Mouse (Mus musculus) layer of hippocampus, adult 8-10 months (tissue): ENCODE measurements around the gene Fabp1. TPM values are rescaled to one million over a fixed set of nuclear protein-coding genes. Genes with fewer than 3 reads are reported as not detected.

Source experiments
- DNase-seq, 2 experiments: peaks; one replicate each; pipeline ENCODE4 v3.0.0; 2022; ENCODE audit warnings: low spot score in 2 of 2
- total RNA-seq, 4 experiments: library from RNA; stranded (reverse); gene quantifications; 2 replicates each; pipeline ENCODE4 v1.2.4; 2022

Fabp1 gene
- total RNA-seq, result not detected

DNA sequence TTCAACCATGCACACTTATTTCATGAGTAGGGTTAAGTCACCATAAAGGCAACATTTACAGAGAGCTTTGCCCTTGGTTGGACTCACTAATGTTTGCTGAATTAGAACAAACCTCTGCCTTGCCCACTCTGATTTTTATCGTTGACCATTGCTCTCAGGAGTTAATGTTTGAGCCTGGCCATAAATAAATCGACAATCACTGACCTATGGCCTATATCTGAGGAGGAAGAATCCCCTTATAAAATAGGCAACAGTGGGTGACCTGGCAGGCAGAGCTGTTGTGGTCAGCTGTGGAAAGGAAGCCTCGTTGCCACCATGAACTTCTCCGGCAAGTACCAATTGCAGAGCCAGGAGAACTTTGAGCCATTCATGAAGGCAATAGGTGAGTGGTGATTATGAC is at the start of gene Fabp1:
Gene Fabp1, plus strand, starts transcription at position 216 of the 400 bp plus-strand sequence.
- DNase-seq, result no peak

DNA sequence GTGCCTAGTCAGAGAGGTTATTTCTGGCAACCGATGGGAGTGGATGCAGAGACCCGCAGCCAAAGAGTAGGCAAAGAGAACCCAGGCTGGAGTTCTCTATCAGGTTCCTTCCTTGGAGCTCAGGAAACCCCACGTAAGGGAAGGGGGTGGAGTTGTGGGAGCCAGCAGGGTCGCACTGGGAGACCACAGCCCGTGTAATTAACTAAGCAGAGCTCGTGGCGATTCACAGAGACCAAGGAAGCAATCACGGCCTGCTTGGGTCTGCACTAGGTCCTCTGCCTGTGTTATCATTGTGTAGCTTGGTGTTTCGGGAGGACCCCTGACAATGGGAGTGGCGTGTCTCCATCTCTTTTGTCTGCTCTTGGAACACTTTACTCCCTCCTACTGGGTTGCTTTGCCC is 48.5 kb upstream of the Fabp1 start:
- DNase-seq, result no peak

DNA sequence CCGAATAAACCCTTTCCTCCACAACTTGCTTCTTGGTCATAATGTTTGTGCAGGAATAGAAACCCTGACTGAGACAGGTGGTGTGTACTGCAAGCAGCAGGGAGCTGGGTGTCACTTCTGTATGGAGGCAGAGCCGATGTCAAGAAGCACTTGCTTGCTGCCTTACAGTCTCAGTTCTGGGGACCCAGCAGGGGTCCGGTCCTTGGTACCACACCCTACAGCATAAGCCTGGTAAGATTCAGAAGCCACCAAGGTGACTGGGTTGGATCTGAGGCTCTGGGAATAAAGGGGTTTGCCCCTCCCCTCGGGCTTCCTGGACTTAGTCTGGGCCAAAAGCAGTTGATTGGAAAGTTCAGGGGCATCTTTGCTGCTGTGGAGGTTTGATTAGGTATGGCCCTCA is 46.1 kb upstream of the Fabp1 start:
- DNase-seq, result no peak

DNA sequence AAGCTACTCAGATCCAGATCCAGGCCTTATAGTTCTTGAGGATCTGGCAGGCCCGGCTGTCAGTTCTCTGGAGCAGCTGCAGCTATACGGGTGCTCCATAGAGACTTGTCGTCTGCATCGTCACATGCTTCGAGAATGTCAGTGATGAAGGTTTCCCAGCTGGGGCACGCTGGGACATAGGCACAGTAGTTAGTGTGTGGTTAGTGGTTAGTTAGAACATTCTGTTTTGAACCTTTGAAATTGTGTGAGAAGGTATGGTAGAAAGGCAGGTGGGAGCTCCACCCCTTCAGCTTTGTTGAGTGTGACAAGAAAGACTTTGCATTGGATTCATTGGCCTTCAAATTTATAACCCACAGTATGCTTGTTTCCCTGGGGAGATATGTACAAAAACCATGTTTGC is 44.8 kb upstream of the Fabp1 start:
- no peak for DNase-seq

DNA sequence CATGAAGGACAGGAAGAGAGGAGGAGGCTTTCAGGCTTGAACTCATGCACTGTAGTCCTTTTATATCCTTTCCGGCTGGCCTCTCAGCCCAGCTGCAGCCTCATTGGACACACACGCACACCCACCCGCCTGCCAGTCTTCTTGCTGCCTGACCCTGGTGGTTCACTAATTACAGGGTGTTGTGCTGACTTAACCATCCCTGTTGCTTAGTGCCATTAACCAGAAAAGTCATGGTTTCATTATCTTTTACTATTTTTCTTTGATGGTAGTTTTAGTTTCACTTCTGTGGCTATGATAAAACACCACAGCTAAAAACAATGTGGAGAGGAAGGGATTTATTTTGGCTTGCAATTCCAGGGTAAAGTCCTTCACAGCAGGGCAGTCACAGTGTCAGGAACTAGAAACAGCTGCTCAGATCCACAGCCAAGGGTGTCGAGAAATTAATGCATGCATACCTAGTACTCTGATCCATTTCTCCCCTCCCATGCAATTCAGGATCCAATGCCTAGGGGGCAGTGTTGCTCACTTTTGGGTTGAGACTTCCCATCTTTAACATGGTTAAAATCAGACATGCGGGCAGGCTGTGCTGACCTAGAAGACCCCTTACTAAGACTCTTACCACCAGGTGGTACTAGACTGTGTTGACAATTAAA is 42.8 kb upstream of the Fabp1 start:
- no peak for DNase-seq

DNA sequence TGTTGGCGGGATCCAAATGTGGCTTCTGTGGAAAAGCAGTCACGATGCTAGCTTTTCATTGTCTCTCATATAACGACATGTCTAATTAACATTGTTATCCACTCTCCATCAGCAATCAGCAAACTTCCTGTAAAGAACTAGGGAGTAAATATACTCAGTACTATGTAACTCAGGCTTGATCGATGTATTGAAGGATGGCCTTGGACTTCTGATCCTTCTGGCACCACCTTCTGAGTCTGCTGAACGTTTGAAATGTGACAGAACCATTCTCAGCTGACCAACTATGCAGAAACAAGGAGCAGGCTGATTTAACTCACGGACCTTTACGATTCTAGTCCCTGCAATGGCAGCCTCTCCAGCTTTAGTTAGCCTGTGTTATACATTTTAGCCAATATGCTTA is 38.3 kb upstream of the Fabp1 start:
- DNase-seq, result no peak

DNA sequence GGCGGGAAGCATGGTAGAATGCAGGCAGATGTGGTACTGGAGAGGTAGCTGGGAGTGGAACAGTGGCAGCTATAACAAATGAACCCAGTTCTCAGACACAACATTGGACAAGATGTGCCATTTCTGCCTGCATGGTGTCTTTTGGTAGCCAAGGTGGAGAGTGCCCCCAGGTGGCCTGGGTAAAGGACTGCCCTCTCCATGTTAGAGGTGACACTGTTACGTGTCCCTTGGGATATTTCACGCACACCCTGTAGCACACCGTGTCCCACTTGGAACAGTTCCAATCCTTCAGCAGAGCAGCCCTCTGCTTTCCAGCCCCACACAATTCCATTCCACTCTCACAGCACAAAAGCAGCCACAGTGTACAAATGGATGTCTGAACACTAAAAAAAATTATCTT is 37.4 kb upstream of the Fabp1 start:
- DNase-seq, result no peak

DNA sequence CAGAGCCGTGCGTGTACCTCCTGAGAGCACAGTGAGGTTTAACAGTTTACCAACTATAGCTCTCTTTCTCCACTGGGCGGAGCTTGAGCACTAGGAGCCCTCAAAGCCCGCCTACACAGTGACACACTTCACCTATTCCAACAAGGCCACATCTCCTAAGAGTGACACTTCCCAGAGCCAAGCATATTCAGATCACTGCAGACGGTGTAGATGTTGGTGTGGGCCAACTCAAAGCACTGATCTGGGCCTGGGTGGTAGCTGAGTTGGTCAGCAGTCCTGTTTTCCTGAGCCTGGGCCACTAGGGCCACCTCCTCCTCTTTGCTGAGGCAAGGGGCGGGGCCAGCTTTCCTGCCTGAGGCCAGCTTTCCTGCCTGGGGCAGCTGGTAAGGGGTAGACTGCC is 35.2 kb upstream of the Fabp1 start:
- no peak for DNase-seq

DNA sequence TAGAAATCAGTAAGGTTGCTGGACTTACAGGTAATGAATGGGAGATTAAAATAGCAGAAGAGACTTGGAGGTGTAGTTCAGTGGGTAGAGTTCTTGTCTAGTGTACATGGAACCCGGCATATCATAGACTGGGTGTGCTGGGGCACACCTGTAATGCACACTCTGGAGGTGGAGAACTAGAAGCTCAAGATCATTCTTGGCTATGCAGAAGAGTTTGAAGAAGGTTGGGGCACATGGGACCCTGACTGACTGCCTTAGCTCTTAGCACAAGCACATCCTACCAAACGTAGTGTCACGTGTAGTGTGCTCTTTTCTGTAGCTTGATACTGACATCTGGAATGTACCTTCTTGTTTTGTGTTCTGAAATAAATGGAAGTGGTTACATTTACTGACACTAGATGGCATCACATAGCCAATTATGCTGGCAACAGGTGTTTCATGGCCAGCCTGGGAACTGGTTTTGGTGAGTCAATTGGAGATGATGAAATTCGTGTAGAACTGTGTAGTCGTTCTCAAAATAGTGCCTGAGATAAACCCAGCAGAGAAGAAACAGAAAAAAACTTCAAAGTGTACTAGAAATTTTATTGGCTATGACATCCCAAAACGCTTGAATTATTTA is 33.0 kb upstream of the Fabp1 start:
- no peak for DNase-seq

DNA sequence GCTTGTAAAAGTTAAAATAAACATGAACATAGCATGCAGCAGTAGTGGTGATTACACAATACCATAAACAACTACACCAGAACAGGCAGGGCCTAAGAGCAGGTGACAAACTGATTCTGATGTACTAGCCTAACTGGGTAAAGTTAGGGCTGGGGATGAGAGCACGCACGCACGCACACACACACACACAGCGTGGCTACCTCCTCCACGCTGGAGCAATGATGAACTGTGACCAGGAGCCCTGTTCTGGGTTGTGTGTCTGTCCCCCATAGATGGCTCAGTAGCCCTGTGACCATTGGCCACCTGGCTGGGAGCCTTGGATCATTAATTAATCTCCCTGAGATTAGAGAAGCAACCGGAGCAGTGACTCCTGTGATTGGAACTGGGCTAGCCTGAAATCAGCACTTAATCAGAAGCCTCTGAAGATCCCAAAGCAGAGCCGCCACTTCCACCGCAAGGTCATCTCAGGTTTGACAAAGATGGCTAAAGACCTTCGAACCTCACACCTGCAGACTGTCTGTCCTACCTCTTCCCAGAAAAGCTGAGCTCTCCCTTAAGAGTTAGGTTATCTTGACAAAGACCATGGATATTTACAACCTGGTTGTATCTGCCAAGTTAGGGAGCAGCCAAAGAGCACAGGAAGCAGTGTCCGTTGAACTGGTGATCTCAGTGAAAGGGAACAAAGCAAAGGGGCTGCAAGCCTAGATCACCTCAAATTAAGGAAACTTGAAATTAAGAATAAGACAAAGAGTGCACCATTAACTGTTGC is 26.6 kb upstream of the Fabp1 start:
- DNase-seq, result no peak

DNA sequence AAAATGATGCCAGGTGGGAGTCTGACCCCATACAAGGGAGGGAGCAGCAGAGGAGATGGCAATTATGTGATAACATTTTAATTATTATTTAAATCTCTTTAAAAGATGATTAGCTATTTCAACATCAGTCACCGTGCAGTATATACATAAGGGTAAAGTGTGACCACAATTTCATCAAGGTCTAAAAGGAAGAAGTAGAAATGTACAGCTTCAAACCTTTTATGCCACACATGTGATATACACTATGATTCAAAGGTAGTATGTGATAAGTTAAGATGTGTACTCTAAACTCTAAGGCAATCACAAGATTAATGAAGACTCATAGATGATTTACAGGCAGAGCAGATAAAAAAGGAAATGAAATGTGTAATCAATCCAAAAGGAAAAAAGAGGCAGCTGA is 19.0 kb upstream of the Fabp1 start:
- no peak for DNase-seq

DNA sequence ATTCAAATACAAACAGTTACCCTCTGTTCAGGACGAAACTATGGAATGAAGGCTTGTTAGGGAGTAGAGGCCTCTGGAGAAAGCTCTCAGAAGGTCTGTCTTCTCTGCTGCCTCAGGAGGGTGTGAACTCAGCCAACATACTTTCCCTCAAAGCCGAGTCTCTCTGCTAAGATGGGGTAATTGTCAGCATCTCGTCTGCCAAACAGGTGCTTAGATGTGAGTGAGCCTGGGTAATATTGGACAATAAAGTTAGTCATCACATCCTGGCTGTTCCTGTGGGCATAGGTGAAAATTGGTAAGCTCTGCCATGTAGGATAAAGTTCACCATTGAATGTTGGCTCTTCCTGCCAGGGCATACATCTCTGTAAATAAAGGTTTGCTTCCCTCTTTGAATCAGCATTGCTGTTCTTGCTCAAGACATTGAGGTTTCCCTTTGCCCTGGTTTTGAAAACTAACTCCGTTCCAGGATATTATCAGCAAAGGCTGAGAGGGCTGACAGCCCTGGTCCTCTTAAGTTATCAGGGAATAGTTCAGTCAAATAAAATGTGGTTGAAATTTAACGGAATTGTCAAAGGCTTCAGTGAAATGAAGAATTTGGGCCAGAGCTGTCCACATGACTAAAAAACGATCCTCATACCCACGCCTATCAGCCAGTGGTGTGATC is 14.6 kb upstream of the Fabp1 start:
- no peak for DNase-seq

DNA sequence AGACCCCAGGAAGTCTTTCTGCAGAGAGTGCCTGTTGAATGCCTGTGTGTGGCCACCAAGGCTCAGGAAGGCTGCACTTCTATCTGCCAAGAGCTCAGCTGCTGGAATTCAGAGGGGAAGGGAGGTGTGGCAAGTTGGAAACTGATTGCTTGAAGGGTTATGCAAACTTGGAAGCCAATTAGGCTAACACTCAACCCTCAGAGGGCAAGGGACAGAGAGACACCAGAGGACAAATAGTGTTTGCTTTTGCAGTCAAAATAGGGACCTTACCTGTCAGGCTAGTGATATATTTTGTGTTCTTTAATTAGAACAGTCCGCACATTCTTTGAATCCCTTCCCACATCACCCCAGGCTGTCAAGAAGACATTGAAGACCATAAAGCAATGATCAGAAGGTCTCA is 10.0 kb upstream of the Fabp1 start:
- DNase-seq, result no peak

DNA sequence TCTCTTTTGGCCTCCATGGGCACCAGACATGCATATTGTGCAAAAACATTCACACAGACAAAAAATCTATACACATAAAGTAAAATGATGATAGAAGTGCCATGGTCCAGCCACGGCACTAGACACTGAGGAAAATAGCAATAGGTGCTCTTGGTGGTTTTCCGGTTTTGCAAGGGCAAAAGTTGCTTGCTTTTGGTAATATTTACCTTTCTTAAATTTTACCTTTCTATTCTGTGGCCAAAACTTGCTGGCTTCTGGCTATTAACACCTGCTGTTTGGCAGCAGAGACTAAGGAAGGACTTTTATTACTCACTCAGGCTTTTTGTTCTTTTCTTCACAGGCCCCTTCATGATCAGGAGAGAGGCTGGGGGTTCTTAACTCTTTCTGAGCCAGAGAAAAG is 9.1 kb upstream of the Fabp1 start:
- no peak for DNase-seq

DNA sequence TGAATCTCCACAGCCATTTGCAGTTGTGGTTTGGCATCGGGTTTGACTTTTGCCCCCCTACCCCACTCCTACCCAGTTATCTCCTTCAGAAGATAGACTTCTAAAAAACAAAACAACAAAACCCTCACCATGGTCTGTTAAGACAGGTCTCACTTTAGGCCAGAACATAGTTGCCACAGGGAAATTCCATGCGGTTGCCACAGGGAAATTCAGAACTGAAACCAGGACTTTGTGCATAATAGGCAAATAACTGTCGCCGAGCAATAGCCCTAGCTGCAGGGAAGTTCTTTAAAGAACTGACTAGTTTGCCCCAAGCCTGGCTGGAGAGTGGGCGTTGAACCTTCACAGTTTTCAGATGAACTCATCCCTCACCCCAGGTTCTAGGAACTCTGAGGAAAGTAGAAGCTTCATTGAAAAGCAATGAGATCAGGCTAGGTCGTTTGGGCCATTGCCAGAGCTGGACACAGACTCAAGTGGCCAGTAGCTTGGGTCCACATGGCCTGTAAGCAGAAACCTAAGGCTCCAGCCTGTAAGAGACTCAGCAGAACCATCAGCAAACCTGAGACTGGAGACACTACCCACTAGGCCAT is 6.4 kb upstream of the Fabp1 start:
- DNase-seq, result no peak

DNA sequence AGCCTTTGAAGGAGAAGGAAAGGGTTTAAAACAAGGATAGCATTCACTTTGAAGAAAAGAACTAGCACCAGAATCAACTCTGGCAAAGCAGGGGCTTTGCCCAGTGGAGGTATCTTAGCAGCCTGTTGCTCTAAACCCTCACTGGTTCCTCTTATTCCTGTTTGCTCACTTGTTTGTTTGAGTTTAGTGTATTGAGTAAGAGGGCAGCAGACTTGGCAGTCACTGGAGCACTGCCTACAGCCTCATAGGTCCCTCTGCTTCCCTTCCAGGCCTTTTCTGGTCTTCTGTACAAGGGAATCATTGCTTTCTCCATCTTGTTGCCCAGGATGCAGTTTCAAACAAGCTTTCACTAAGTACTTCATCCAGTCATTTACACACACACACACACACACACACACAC is 3.5 kb upstream of the Fabp1 start:
- DNase-seq, result no peak

DNA sequence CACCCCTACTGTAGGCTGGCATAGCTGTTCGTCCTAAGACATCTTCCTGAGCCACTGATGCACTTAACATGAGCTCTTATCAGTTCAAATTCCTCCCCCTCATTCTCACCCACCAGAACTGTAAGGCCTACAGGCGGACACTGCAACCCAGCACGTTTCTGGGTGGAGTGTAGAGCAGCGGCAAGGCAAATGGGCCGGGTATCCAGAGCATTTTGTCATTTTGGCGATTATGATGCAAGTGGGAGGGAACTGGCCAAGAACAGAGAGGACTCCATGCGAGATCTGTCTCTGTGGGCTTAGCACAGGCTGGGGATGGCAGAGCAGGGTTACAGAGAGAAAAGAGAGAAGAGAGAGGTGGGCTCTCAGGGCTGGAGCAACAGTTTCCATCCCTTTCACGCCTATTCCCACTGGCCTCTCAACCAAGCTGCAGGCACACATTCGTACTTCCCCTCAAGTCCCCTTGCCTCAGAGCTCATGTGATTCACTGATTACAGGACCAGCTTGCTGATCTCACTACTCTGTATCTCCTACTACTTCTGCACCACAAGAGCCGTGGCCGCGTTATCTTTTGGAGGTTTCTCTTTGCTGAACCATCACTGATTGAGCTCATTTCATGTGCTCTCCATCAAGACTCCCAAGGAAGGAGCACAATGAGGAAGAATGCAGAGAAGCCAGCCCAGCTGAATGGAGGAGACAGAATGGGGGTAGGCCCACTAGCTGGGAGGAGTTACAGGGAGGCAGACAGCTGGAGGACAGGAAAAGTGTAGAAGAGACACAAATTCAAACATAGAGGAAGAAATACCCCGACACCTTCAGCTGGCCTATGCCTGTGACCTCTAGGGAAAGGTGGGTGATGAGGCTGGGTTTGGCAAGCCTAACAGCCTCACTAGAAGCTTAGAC is 1.7 kb upstream of the Fabp1 start:
- DNase-seq, result no peak

DNA sequence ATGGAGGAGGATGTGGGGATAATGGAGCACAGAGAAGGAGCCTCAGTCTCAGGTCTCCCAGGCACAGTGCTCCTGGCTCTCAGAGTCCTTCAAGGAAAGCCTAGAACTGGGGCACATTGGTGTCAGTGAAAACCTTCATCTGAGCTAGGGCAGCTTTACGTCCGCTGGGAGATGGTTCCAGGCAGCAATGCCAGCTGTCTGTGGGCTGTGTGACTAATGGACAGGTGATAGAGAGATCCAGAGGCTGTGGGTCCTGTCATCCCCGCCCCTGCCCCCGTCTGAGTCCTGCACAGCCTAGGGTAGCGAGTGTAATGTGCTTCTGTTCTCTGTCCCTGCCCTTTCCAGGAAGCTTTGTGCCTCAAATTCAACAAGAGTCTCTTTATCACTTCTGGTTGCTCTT is 2.3 kb downstream of the Fabp1 start:
- no peak for DNase-seq

DNA sequence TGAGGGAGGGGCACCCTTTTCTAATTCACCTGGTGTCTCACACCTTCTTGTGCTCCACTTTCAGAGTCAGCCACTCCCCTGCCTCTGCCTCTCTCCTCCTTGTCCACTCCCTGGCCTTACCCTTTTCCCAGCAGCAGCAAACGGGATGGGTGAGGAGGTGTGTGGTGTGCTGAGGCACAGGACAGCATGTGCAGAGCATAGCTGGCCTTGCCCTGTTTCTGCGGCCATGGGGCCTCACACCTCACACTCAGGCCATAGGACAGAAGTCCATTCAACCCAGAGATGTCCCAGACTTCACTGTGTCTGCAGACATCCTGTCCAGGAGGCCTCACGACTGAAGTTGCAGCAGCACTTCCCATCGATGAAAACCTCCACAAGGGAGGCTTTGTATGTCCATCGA is 4.0 kb downstream of the Fabp1 start:
- no peak for DNase-seq

DNA sequence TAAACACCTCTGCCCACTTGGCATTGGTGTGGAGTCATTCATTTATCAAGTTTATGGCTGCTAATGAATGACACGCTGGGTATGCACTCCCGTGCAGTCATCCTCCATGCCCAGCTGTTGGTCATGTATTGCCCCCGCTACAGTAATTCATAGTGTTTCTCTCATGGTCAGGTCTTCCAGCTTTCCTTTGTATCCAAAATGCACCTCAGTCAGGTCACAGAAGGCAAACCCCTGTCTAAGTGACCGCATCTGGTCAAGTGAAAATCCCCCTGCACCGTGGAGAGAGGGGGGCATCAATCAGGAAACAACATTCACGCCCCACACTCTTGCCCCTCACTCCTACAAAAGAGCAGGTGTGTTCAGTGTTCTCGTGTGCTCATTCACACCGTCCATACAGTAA is 4.5 kb downstream of the Fabp1 start:
- no peak for DNase-seq

DNA sequence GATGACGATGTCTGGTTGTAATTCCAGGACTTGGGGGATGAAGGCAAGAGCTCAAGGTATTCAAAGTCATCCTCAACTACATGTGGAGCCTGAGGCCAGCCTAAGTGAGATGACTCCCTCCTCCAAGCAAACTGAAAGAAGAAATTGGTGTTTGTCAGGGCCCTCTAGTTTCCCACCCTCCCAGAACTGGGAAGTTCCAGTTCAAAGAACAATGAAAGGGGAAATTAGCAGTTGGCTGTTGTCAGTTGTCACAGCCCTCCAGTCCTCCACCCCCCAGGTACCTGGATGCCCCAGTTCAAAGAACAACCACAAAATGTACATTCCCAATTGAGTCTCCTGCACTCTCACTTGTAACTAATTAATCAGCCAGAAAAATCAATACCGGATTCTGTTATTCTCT is 9.1 kb downstream of the Fabp1 start:
- DNase-seq, result no peak
